Mouse (Mus musculus) heart, postnatal 36 days (tissue): ENCODE data around the gene Dbx1. TPM values are rescaled to one million over a fixed set of nuclear protein-coding genes. Genes with fewer than 3 reads are reported as not detected.

Experiments used
- total RNA-seq, 2 experiments: library from RNA; stranded (reverse); gene quantifications; 2 replicates each; pipeline ENCODE4 v1.2.3; 2021

Gene Dbx1
- total RNA-seq, 2 experiments from 2014 or later, result not detected

Other genes with a start within 250 kb of the Dbx1 start
- 10 to 100 TPM; 12.5 to 12.7 TPM for gene Htatip2, start 122.3 kb upstream of the Dbx1 start, total RNA-seq
- gene Prmt3, start 141.5 kb upstream of the Dbx1 start, total RNA-seq, result 10 to 100 TPM; 11.9 to 13.8 TPM